Mouse (Mus musculus): ENCODE results near the gene Gbf1.

- no peak for TF ChIP-seq CTCF (IDR thresholded peaks at IDR 0.05; ENCODE audit: low read depth, low read length)
- no peak for TF ChIP-seq POLR2A (IDR thresholded peaks at IDR 0.05; ENCODE audit: extremely low read depth, insufficient read depth, low read length)
Measured at GRCm38 (mm10) chr19:46284686-46285085, 132.4 kb downstream of the Gbf1 start.

Data from liver, adult 2 months (tissue).